Mouse (Mus musculus) liver, adult 2 months (tissue): Measurements from ENCODE around the gene Dnase1.

ENCODE experiments used
- CTCF ChIP-seq: fragments of 200-500 bp; IDR thresholded peaks from 2 replicates; pipeline ENCODE4 v1.5.1; 2011; ENCODE audit warnings: low read depth, low read length, control low read depth
- POLR2A ChIP-seq: fragments of 200-500 bp; IDR thresholded peaks from 2 replicates; pipeline ENCODE4 v1.6.1; 2011; ENCODE audit warnings: low read length, control low read depth; ENCODE audit not compliant: insufficient read depth; ENCODE audit errors: extremely low read depth

- no peak for TF ChIP-seq POLR2A
- TF ChIP-seq CTCF: no peak
Measured at GRCm38 (mm10) chr16:4033971-4034370, 2.8 kb upstream of the Dnase1 start.
